Mouse (Mus musculus) megakaryocyte, embryonic 14.5 days (primary cell): ENCODE data around the gene Ldb2.

Experiments used
- FLI1 ChIP-seq: IDR thresholded peaks from 2 replicates; pipeline ENCODE4 v1.6.1; 2012; ENCODE audit warnings: low read length, inconsistent platforms, mixed read lengths
- GATA1 ChIP-seq: IDR thresholded peaks from 3 replicates; pipeline ENCODE4 v1.6.1; 2012; ENCODE audit warnings: mixed read lengths, low read length, inconsistent platforms, borderline replicate concordance

DNA sequence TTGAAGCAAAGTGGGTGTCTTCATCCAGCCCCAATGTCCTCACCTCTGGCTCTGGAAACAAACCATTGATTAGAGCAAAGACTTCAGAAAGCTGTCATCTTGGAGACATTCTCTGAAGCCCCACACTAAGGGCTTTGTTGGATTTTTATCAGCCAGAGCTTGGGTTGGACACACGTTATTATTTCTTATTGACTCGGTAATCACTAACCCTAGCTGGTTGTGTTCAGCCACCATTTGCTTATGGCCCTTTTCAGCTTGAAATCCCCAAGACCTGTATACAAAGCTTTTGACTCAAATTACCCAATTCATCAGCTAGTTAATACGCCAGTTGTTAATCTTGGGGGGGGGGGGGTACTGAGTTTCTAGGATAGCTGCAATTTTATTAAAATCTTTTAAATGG lies 91.5 kb downstream of the Ldb2 start:
- TF ChIP-seq GATA1 (no peak), FLI1 (no peak)
